Mouse (Mus musculus): ENCODE data around the gene Khdc3. TPM values are rescaled to one million over a fixed set of nuclear protein-coding genes. Genes with fewer than 3 reads are reported as not detected.

The Khdc3 gene
- polyA plus RNA-seq, 1 experiment from 2014 or later = 0.20 TPM

DNA sequence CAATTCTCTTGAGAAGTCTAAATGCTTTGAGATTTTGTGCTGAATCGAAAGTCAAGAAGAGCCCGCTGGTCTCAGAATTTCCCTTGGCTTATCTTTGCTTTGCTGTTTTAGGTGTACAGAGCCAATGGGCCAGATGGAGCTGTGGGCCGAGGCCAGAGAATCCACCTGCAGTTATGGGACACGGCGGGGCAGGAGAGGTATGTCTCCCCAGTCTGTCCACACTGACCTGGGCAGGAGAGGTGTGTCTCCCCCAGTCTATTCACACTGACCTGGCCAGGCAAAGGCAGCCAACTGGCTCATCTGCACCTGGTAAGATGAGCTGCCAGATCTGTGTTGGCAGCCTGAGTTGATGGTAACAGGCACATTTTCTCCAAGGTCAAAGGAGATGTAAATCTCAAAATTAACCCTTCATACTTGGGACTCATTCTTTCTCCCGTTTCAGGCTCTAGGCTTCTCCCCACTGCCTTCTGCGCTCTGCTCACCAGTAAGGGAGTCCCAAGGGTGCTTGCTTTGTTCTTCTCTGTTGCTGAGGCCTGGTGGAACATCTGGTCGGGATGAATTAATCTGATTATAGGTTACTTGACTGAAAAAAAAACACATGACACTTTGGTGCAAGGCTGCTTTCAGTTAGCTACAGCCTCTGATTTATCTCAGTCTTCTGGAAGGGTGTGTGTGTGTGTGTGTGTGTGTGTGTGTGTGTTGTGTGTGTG, 19.2 kb upstream of the Khdc3 start:
- H3K27ac ChIP-seq = no peak overlapping the region
- no peak for ATAC-seq (ENCODE audit: insufficient number of reproducible peaks, insufficient read depth, low FRiP score, low TSS enrichment)
- no peaks in the 10 kb centered on the region for H3K36me3 ChIP-seq
- no peaks in the 10 kb centered on the region for H3K27me3 ChIP-seq
- H3K9me3 ChIP-seq = no peaks in the 10 kb centered on the region
- H3K4me1 ChIP-seq = no peaks in the 10 kb centered on the region
- no peak overlapping the region for H3K4me3 ChIP-seq
- no peak overlapping the region for H3K9ac ChIP-seq
- no peak overlapping the region for H3K4me2 ChIP-seq (replicated peaks)
- 66% methylated on average over 8 of the region's 8 CpGs for WGBS

- no peaks in the 10 kb centered on the region for H3K9me3 ChIP-seq
- no peak for ATAC-seq (ENCODE audit: insufficient number of reproducible peaks, insufficient read depth, low FRiP score, low TSS enrichment)
- H3K9ac ChIP-seq = no peak overlapping the region
- no peak overlapping the region for H3K27ac ChIP-seq
- H3K27me3 ChIP-seq = no peaks in the 10 kb centered on the region
- H3K36me3 ChIP-seq = no peaks in the 10 kb centered on the region
- 78% methylated on average over 6 of the region's 6 CpGs for WGBS
- no peaks in the 10 kb centered on the region for H3K4me1 ChIP-seq
- no peak overlapping the region for H3K4me2 ChIP-seq (replicated peaks)
- H3K4me3 ChIP-seq = no peak overlapping the region
Observed at GRCm38 (mm10) chr9:73083956-73084355, 17.7 kb upstream of the Khdc3 start.

DNA sequence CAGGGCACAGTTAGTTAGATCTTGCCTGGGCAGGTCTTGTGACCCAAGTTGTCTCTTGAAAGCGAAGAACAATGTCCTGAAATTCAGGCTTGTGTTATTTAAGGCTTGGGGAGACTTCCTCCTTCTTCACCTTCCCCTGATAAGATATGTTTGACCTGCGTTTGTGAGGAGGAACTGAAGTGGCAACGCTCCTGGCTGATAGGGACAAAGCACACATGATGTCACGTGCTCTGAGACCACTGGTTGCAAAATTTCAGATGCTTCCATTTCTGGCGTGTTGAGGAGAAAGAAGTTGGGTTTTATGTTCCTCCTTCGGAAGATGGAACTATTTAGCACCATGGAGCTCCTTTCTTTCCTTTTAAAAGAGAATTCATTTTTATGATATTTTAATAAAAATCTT, 15.8 kb upstream of the Khdc3 start:
- no peak overlapping the region for H3K27ac ChIP-seq
- WGBS = 84% methylated on average over 6 of the region's 6 CpGs
- H3K9me3 ChIP-seq = no peaks in the 10 kb centered on the region

GRCm38 (mm10) chr9:73087121-73087520, 14.5 kb upstream of the Khdc3 start:
- no peak for ATAC-seq (ENCODE audit: insufficient number of reproducible peaks, insufficient read depth, low FRiP score, low TSS enrichment)
- H3K9me3 ChIP-seq = no peaks in the 10 kb centered on the region
- H3K36me3 ChIP-seq = no peaks in the 10 kb centered on the region
- no peak overlapping the region for H3K27ac ChIP-seq
- no peak overlapping the region for H3K4me3 ChIP-seq
- no peaks in the 10 kb centered on the region for H3K27me3 ChIP-seq
- H3K4me2 ChIP-seq (replicated peaks) = no peak overlapping the region
- 57% methylated on average over 8 of the region's 8 CpGs for WGBS
- H3K9ac ChIP-seq = no peak overlapping the region
- H3K4me1 ChIP-seq = no peaks in the 10 kb centered on the region

More for the DNA sequence above, 15.8 kb upstream of the Khdc3 start:
- no peak overlapping the region for H3K4me3 ChIP-seq
- no peak overlapping the region for H3K9ac ChIP-seq
- no peaks in the 10 kb centered on the region for H3K36me3 ChIP-seq
- no peaks in the 10 kb centered on the region for H3K27me3 ChIP-seq
- H3K4me1 ChIP-seq = no peaks in the 10 kb centered on the region
- H3K4me2 ChIP-seq (replicated peaks) = no peak overlapping the region
- no peak for ATAC-seq (ENCODE audit: insufficient number of reproducible peaks, insufficient read depth, low FRiP score, low TSS enrichment)

DNA sequence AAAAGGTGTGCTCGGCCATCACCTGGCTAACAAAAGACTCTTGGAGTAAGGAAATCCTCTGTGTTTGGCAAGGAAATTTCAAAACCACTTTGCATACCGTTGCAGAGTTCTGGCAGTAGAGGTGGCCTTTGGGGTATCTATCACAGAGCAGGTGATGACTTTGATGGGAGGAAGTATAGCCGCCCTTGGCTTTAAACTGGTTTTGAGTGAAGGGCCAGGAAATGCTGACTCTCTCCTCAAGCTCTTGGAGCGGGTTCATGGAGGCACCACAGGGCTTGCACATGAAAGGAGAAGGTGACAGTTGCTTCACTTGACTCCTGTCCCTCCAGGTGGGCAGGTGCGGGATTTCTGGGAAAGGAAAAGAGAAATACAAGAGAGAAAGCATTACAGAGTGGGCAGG, 14.1 kb upstream of the Khdc3 start:
- Histone ChIP-seq H3K27ac (no peak overlapping the region), H3K9me3 (no peaks in the 10 kb centered on the region), H3K4me3 (no peak overlapping the region), H3K36me3 (no peaks in the 10 kb centered on the region), H3K9ac (no peak overlapping the region), H3K27me3 (no peaks in the 10 kb centered on the region), H3K4me1 (no peaks in the 10 kb centered on the region), H3K4me2 (replicated peaks) (no peak overlapping the region)
- 74% methylated on average over 5 of the region's 5 CpGs for WGBS
- ATAC-seq (ENCODE audit: insufficient number of reproducible peaks, insufficient read depth, low FRiP score, low TSS enrichment) = no peak

DNA sequence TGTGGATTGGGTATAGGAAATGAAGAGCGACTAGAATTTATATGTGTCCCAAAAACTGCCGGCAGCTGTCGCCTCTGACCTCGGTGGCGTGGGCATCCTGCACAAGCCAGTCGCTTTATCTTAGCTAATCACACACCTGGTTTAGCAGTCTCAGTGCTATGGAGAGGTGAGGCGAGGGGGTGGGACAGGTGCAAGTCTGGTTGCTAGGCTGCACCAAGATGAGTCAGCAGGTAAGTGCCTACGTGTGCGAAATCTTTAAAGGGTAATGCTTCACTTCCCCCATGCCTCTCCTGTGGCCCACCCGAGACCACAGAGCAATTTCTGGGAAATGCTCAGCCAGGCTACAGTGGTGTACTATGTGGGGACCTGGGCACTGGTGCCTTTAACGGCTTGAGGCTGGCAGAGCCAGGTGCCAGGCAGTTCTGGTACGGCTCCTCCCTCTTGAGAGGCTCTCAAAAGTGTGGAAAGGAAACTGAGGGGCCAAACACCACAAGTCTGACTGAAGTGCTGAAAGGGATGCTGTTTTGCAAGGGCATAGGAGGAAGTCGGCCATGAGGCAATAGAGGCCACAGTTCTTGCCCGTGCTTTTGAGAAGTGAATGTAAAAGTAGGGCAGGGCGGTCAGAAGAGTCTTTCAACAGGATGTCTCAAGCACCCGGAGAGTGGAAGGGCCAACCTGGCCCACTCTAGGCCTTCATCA, 12.3 kb upstream of the Khdc3 start:
- Histone ChIP-seq H3K36me3 (no peaks in the 10 kb centered on the region), H3K4me2 (replicated peaks) (no peak overlapping the region), H3K27ac (no peak overlapping the region), H3K9ac (no peak overlapping the region), H3K9me3 (no peaks in the 10 kb centered on the region), H3K4me1 (no peaks in the 10 kb centered on the region; the same call in 1 of the 2 replicates), H3K4me3 (no peak overlapping the region), H3K27me3 (no peaks in the 10 kb centered on the region)
- 78% methylated on average over 16 of the region's 16 CpGs for WGBS
- no peak for ATAC-seq (ENCODE audit: insufficient number of reproducible peaks, insufficient read depth, low FRiP score, low TSS enrichment)

- H3K27me3 ChIP-seq = no peaks in the 10 kb centered on the region
- no peaks in the 10 kb centered on the region for H3K9me3 ChIP-seq
- no peak overlapping the region for H3K9ac ChIP-seq
- no peak overlapping the region for H3K27ac ChIP-seq
- no peaks in the 10 kb centered on the region for H3K36me3 ChIP-seq
- H3K4me1 ChIP-seq = peaks cover 3% of the 10 kb centered on the region; the same call in 1 of the 2 replicates
- no peak for ATAC-seq (ENCODE audit: insufficient number of reproducible peaks, insufficient read depth, low FRiP score, low TSS enrichment)
- 75% methylated on average over 10 of the region's 10 CpGs for WGBS
- no peak overlapping the region for H3K4me3 ChIP-seq
- no peak overlapping the region for H3K4me2 ChIP-seq (replicated peaks)
Observed at GRCm38 (mm10) chr9:73090121-73090520, 11.5 kb upstream of the Khdc3 start.

DNA sequence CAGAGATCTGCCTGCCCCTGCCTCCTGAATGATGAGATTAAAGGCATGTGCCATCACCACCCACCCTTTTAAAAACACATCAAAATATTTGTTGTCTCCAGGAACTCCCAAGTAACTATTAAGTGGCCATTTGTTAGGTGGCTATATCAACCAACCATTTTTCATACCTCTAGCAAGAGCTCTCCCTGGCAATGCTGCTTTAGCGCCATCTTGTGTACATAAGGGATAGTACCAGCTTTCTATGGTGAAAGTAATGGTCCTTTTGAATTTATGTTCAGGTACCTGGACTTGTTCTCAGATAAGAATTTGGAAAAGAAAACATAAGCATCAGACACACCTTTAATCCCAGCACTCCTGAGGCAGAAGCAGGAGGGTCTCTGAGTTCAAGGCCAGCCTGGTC, 9.9 kb upstream of the Khdc3 start:
- WGBS = 2% methylated on average over 1 of the region's 1 CpGs
- no peak overlapping the region for H3K9ac ChIP-seq
- no peak for ATAC-seq (ENCODE audit: insufficient number of reproducible peaks, insufficient read depth, low FRiP score, low TSS enrichment)

GRCm38 (mm10) chr9:73094580-73094979, 7.1 kb upstream of the Khdc3 start:
- WGBS = 47% methylated on average over 17 of the region's 17 CpGs
- ATAC-seq (ENCODE audit: insufficient number of reproducible peaks, insufficient read depth, low FRiP score, low TSS enrichment) = no peak
- H3K4me3 ChIP-seq = no peak overlapping the region
- no peak overlapping the region for H3K9ac ChIP-seq
- no peaks in the 10 kb centered on the region for H3K36me3 ChIP-seq
- H3K27me3 ChIP-seq = no peaks in the 10 kb centered on the region
- no peak overlapping the region for H3K4me2 ChIP-seq (replicated peaks)
- H3K9me3 ChIP-seq = no peaks in the 10 kb centered on the region
- H3K27ac ChIP-seq = no peak overlapping the region
- peaks cover 3% of the 10 kb centered on the region; the same call in 1 of the 2 replicates for H3K4me1 ChIP-seq

More for the DNA sequence above, 9.9 kb upstream of the Khdc3 start:
- Histone ChIP-seq H3K4me1 (peaks cover 3% of the 10 kb centered on the region; the same call in 1 of the 2 replicates), H3K27me3 (no peaks in the 10 kb centered on the region), H3K9me3 (no peaks in the 10 kb centered on the region), H3K4me2 (replicated peaks) (no peak overlapping the region), H3K4me3 (no peak overlapping the region), H3K36me3 (no peaks in the 10 kb centered on the region), H3K27ac (no peak overlapping the region)

- WGBS = 90% methylated on average over 2 of the region's 2 CpGs
- no peak overlapping the region for H3K4me2 ChIP-seq (replicated peaks)
- ATAC-seq (ENCODE audit: insufficient number of reproducible peaks, insufficient read depth, low FRiP score, low TSS enrichment) = no peak
Observed at GRCm38 (mm10) chr9:73097898-73098297, 3.7 kb upstream of the Khdc3 start.

GRCm38 (mm10) chr9:73102181-73102580, 545 bp downstream of the Khdc3 start, which contains the start of gene Gm20509:
Gene Gm20509, plus strand, starts transcription at chr9:73102470.
- H3K4me2 ChIP-seq (replicated peaks) = peak within 1 kb of the TSS; percentile 82
- 0 out of 2 replicates have a peak, but pooled peaks cover 8% of the 10 kb centered on the region for H3K4me1 ChIP-seq
- H3K9me3 ChIP-seq = no peaks in the 10 kb centered on the region
- H3K27me3 ChIP-seq = peaks cover 36% of the 10 kb centered on the region
- WGBS = 94% methylated on average over 4 of the region's 4 CpGs
- no peak for ATAC-seq (ENCODE audit: insufficient number of reproducible peaks, insufficient read depth, low FRiP score, low TSS enrichment)
- no peaks in the 10 kb centered on the region for H3K36me3 ChIP-seq
- peak within 1 kb of the TSS; percentile 46 for H3K4me3 ChIP-seq
- H3K27ac ChIP-seq = no peak within 1 kb of the TSS
- peak within 1 kb of the TSS; percentile 52 for H3K9ac ChIP-seq

More at GRCm38 (mm10) chr9:73097898-73098297, 3.7 kb upstream of the Khdc3 start:
- no peak overlapping the region for H3K27ac ChIP-seq
- H3K4me1 ChIP-seq = peaks cover 3% of the 10 kb centered on the region; the same call in 1 of the 2 replicates
- peaks cover 14% of the 10 kb centered on the region; the same call in 1 of the 2 replicates for H3K27me3 ChIP-seq
- no peak overlapping the region for H3K9ac ChIP-seq
- H3K36me3 ChIP-seq = no peaks in the 10 kb centered on the region
- H3K4me3 ChIP-seq = no peak overlapping the region
- H3K9me3 ChIP-seq = no peaks in the 10 kb centered on the region

Measured in embryonic facial prominence, embryonic 12.5 days (tissue).